Mouse (Mus musculus): Measurements from ENCODE around the gene Atrnl1. TPM values are rescaled to one million over a fixed set of nuclear protein-coding genes. Genes with fewer than 3 reads are reported as not detected.

The Atrnl1 gene
- polyA plus RNA-seq, 1 experiment from 2014 or later, result 8.1 TPM

GRCm38 (mm10) chr19:57605941-57606340 is 4.9 kb upstream of the Atrnl1 start:
- Histone ChIP-seq H3K27me3 (ENCODE audit: insufficient read depth, low read length) (no peaks in the 10 kb centered on the region), H3K36me3 (ENCODE audit: insufficient read depth, low read length) (no peaks in the 10 kb centered on the region), H3K4me2 (ENCODE audit: low read length) (no peak overlapping the region), H3K4me3 (replicated peaks; ENCODE audit: low read depth, low read length) (no peak overlapping the region), H3K9me3 (replicated peaks; ENCODE audit: low read length) (no peaks in the 10 kb centered on the region), H3K9ac (ENCODE audit: low read depth, low read length) (no peak overlapping the region), H3K4me1 (replicated peaks; ENCODE audit: insufficient read depth, low read length) (0 out of 2 replicates have a peak, but pooled peaks cover 3% of the 10 kb centered on the region), H3K27ac (no peak overlapping the region)
- WGBS, result 64% methylated on average over 3 of the region's 3 CpGs
- ATAC-seq (replicated peaks; ENCODE audit: low FRiP score, low read depth) (no peak), DNase-seq (ENCODE audit: low spot score) (no peak)
- TF ChIP-seq CTCF (IDR thresholded peaks at IDR 0.05; ENCODE audit: low read depth), result no peak

- no peak overlapping the region for H3K4me3 ChIP-seq (replicated peaks; ENCODE audit: low read depth, low read length)
- H3K36me3 ChIP-seq (ENCODE audit: insufficient read depth, low read length), result no peaks in the 10 kb centered on the region
- H3K9ac ChIP-seq (ENCODE audit: low read depth, low read length), result no peak overlapping the region
- no peak overlapping the region for H3K27ac ChIP-seq
- 0 out of 2 replicates have a peak, but pooled peaks cover 3% of the 10 kb centered on the region for H3K4me1 ChIP-seq (replicated peaks; ENCODE audit: insufficient read depth, low read length)
- ATAC-seq (replicated peaks; ENCODE audit: low FRiP score, low read depth) (no peak), DNase-seq (ENCODE audit: low spot score) (no peak)
- H3K4me2 ChIP-seq (ENCODE audit: low read length), result no peak overlapping the region
- H3K9me3 ChIP-seq (replicated peaks; ENCODE audit: low read length), result no peaks in the 10 kb centered on the region
- 69% methylated on average over 10 of the region's 10 CpGs for WGBS
- TF ChIP-seq CTCF (IDR thresholded peaks at IDR 0.05; ENCODE audit: low read depth), result no peak
- no peaks in the 10 kb centered on the region for H3K27me3 ChIP-seq (ENCODE audit: insufficient read depth, low read length)
Observed at GRCm38 (mm10) chr19:57606351-57606750, 4.5 kb upstream of the Atrnl1 start.

GRCm38 (mm10) chr19:57609361-57610057 is 1.3 kb upstream of the Atrnl1 start:
- Histone ChIP-seq H3K27ac (peak overlapping the region; percentile 89), H3K27me3 (ENCODE audit: insufficient read depth, low read length) (no peaks in the 10 kb centered on the region), H3K4me1 (replicated peaks; ENCODE audit: insufficient read depth, low read length) (0 out of 2 replicates have a peak, but pooled peaks cover 3% of the 10 kb centered on the region), H3K9me3 (replicated peaks; ENCODE audit: low read length) (no peaks in the 10 kb centered on the region), H3K9ac (ENCODE audit: low read depth, low read length) (peak overlapping the region; percentile 96), H3K4me2 (ENCODE audit: low read length) (peak overlapping the region; percentile 98), H3K36me3 (ENCODE audit: insufficient read depth, low read length) (no peaks in the 10 kb centered on the region), H3K4me3 (replicated peaks; ENCODE audit: low read depth, low read length) (peak overlapping the region; percentile 95)
- WGBS, result 17% methylated on average over 12 of the region's 12 CpGs
- ATAC-seq (replicated peaks; ENCODE audit: low FRiP score, low read depth) (no peak), DNase-seq (ENCODE audit: low spot score) (peak; percentile 51)
- no peak for TF ChIP-seq CTCF (IDR thresholded peaks at IDR 0.05; ENCODE audit: low read depth)

GRCm38 (mm10) chr19:57610058-57610475 is 767 bp upstream of the Atrnl1 start:
- 0 out of 2 replicates have a peak, but pooled peaks cover 3% of the 10 kb centered on the region for H3K4me1 ChIP-seq (replicated peaks; ENCODE audit: insufficient read depth, low read length)
- peak overlapping the region; percentile 96 for H3K9ac ChIP-seq (ENCODE audit: low read depth, low read length)
- peak overlapping the region; percentile 89 for H3K27ac ChIP-seq
- H3K36me3 ChIP-seq (ENCODE audit: insufficient read depth, low read length), result no peaks in the 10 kb centered on the region
- H3K9me3 ChIP-seq (replicated peaks; ENCODE audit: low read length), result no peaks in the 10 kb centered on the region
- TF ChIP-seq CTCF (IDR thresholded peaks at IDR 0.05; ENCODE audit: low read depth), result no peak
- WGBS, result under 1% methylated on average over 21 of the region's 21 CpGs
- peak; percentile 64 for DNase-seq (ENCODE audit: low spot score)
- H3K27me3 ChIP-seq (ENCODE audit: insufficient read depth, low read length), result no peaks in the 10 kb centered on the region
- ATAC-seq (replicated peaks; ENCODE audit: low FRiP score, low read depth), result no peak
- H3K4me2 ChIP-seq (ENCODE audit: low read length), result peak overlapping the region; percentile 98
- peak overlapping the region; percentile 95 for H3K4me3 ChIP-seq (replicated peaks; ENCODE audit: low read depth, low read length)

GRCm38 (mm10) chr19:57611291-57612178 is 701 bp downstream of the Atrnl1 start:
- peak overlapping the region; percentile 89 for H3K27ac ChIP-seq
- DNase-seq (ENCODE audit: low spot score) (peak; percentile 75), ATAC-seq (replicated peaks; ENCODE audit: low FRiP score, low read depth) (peak; percentile 79)
- H3K4me2 ChIP-seq (ENCODE audit: low read length), result peak overlapping the region; percentile 98
- H3K4me3 ChIP-seq (replicated peaks; ENCODE audit: low read depth, low read length), result peak overlapping the region; percentile 95
- H3K27me3 ChIP-seq (ENCODE audit: insufficient read depth, low read length), result no peaks in the 10 kb centered on the region
- no peaks in the 10 kb centered on the region for H3K9me3 ChIP-seq (replicated peaks; ENCODE audit: low read length)
- WGBS, result 1% methylated on average over 54 of the region's 57 CpGs
- H3K4me1 ChIP-seq (replicated peaks; ENCODE audit: insufficient read depth, low read length), result 0 out of 2 replicates have a peak, but pooled peaks cover 3% of the 10 kb centered on the region
- H3K9ac ChIP-seq (ENCODE audit: low read depth, low read length), result peak overlapping the region; percentile 96
- TF ChIP-seq CTCF (IDR thresholded peaks at IDR 0.05; ENCODE audit: low read depth), result peak; percentile 38; the same call in 1 of the 2 replicates
- H3K36me3 ChIP-seq (ENCODE audit: insufficient read depth, low read length), result no peaks in the 10 kb centered on the region

- WGBS, result 4% methylated on average over 2 of the region's 2 CpGs
- peak overlapping the region; percentile 98 for H3K4me2 ChIP-seq (ENCODE audit: low read length)
- peak overlapping the region; percentile 95 for H3K4me3 ChIP-seq (replicated peaks; ENCODE audit: low read depth, low read length)
- 0 out of 2 replicates have a peak, but pooled peaks cover 3% of the 10 kb centered on the region for H3K4me1 ChIP-seq (replicated peaks; ENCODE audit: insufficient read depth, low read length)
- DNase-seq (ENCODE audit: low spot score), result no peak
- TF ChIP-seq CTCF (IDR thresholded peaks at IDR 0.05; ENCODE audit: low read depth), result no peak
- no peak for ATAC-seq (replicated peaks; ENCODE audit: low FRiP score, low read depth)
- 0 out of 2 replicates have a peak overlapping the region, but pooled peaks have one; percentile 89 for H3K27ac ChIP-seq
- no peaks in the 10 kb centered on the region for H3K9me3 ChIP-seq (replicated peaks; ENCODE audit: low read length)
- H3K27me3 ChIP-seq (ENCODE audit: insufficient read depth, low read length), result no peaks in the 10 kb centered on the region
- no peaks in the 10 kb centered on the region for H3K36me3 ChIP-seq (ENCODE audit: insufficient read depth, low read length)
- peak overlapping the region; percentile 96 for H3K9ac ChIP-seq (ENCODE audit: low read depth, low read length)
Observed at GRCm38 (mm10) chr19:57612179-57612472, 1.3 kb downstream of the Atrnl1 start.
